ENCODE assay signal across 17 mouse cellular contexts in genomic region chr16:64753990-64754742, GRCm38 (mm10).
"Had no signal": no experiment of that assay in that cellular context is flagged by ENCODE, and none has a peak within 500 bp of the region (broad histone marks: within the 10 kb centered on the region; RNA-seq: fewer than 3 reads in every experiment).

No protein-coding gene starts in this region.

- ATAC-seq: intestine, embryonic 16.5 days had no signal

- H3K9ac ChIP-seq: limb, embryonic 12.5 days; limb, embryonic 15.5 days; liver, embryonic 15.5 days; lung, embryonic 15.5 days; midbrain, embryonic 13.5 days had no signal

- H3K27ac ChIP-seq: limb, embryonic 12.5 days; limb, embryonic 15.5 days; liver, embryonic 15.5 days; lung, embryonic 15.5 days; midbrain, embryonic 13.5 days; stomach, postnatal 0 days had no signal

- H3K9me3 ChIP-seq: limb, embryonic 15.5 days; liver, embryonic 15.5 days; lung, embryonic 15.5 days; midbrain, embryonic 13.5 days had no signal

- H3K4me1 ChIP-seq: limb, embryonic 12.5 days; limb, embryonic 15.5 days; liver, embryonic 15.5 days; midbrain, embryonic 13.5 days had no signal

- H3K4me3 ChIP-seq: limb, embryonic 12.5 days; limb, embryonic 15.5 days; liver, embryonic 15.5 days; lung, embryonic 15.5 days; megakaryocyte, embryonic 14.5 days; midbrain, embryonic 13.5 days; myocyte had no signal

- H3K36me3 ChIP-seq: limb, embryonic 12.5 days; limb, embryonic 15.5 days; liver, embryonic 15.5 days; lung, embryonic 15.5 days; midbrain, embryonic 13.5 days had no signal

- DNase-seq: kidney, adult 18-20 months; right cerebral cortex, adult 18-20 months; right cerebral cortex, postnatal 14 days; right cerebral cortex, postnatal 4 days; thymus, adult 2 months; thymus, postnatal 14 days; thymus, postnatal 4 days had no signal

- H3K4me2 ChIP-seq: limb, embryonic 12.5 days; limb, embryonic 15.5 days; liver, embryonic 11.5 days; liver, embryonic 15.5 days; lung, embryonic 15.5 days; midbrain, embryonic 13.5 days had no signal

- H3K27me3 ChIP-seq: limb, embryonic 12.5 days; limb, embryonic 15.5 days; liver, embryonic 15.5 days; lung, embryonic 15.5 days; megakaryocyte, embryonic 14.5 days; midbrain, embryonic 13.5 days had no signal
